Mouse (Mus musculus) brain, embryonic 14.5 days (tissue): ENCODE results near the gene Pde11a.

ENCODE experiments used
- CTCF ChIP-seq: fragments of 200-500 bp; IDR thresholded peaks from 2 replicates; pipeline ENCODE4 v1.5.1; 2012; ENCODE audit warnings: inconsistent platforms, mild to moderate bottlenecking, moderate library complexity, borderline replicate concordance; ENCODE audit not compliant: insufficient read depth, insufficient read length; ENCODE audit errors: extremely low read depth
- POLR2A ChIP-seq: fragments of 200-500 bp; IDR thresholded peaks from 2 replicates; pipeline ENCODE4 v1.6.1; 2012; ENCODE audit warnings: mild to moderate bottlenecking, inconsistent platforms, borderline replicate concordance; ENCODE audit not compliant: poor library complexity, insufficient read depth, insufficient read length, severe bottlenecking; ENCODE audit errors: extremely low read depth

GRCm38 (mm10) chr2:76014659-76015058 is 323.9 kb downstream of the Pde11a start:
- TF ChIP-seq CTCF (no peak), POLR2A (no peak)
